Mouse (Mus musculus): Measurements from ENCODE around the gene Bcl10.

DNA sequence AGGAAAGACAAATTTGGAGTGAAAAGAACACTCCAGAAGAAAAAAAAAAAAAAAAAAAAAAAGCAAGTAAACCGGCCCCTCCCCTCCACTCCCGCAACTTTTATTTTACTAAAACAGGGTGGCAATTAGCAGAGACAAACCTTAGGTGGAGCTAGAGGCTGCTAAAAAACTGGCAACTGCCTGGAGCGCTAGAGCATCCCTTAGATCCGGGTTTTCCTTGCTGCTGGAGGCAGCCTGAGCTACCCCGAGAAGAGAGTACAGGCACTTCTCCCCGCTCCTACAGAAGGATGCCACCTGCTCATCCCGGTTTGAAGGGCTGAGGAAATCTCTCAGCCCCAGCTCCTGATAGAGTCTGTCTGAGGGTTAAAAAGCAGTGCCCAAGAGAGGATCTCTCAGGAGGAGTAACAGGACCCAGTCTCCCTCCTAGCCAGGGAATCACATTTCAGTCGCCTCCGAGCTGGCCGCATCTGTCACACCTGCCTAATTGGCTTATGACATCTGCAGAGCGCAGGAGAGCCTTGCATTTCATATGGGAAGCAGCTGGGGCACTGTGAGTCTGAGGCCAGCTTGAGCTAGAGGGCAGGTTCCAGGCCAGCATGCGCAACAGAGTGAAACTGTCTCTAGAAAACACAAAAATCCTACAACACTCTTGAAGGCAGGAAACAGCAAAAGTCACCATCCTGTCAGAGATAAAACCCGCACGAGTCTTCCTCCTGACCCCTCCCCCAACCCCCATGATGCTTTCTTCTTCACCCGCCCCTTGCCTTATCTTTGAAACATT, 27.6 kb downstream of the Bcl10 start:
- TF ChIP-seq CTCF (IDR thresholded peaks at IDR 0.05; ENCODE audit: low read depth, low read length) (no peak), POLR2A (IDR thresholded peaks at IDR 0.05; ENCODE audit: borderline replicate concordance, low read depth, low read length) (no peak)

Data from bone marrow macrophage, adult 2 months (primary cell).